ENCODE assay signal across 8 mouse cellular contexts in the genomic region with DNA sequence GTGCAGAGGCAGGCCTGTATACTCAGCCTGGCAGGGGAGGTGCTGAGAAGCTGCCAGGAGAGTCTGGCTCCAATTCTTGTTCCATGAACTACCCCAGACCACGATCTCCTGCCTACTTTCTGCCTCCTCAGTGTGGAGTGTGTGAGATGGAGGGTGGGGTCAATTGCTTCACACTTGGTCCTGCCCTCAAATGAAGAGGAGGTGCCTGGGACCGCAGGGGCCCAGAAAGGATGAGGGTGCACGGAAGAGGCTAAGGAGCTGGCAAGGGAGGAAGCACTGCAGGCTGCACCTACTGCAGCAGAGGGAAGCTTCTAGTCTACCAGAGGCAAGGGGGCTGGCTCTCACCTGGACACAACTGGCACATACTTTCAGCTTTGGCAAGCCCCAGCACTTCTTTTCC. TPM values are rescaled to one million over a fixed set of nuclear protein-coding genes. Genes with fewer than 3 reads are reported as not detected.
DNase-seq lines count a peak whose midpoint lies in the region; ATAC-seq and TF ChIP-seq lines count a peak whose summit lies in the region.

No protein-coding gene starts in this region.

- no peak for ATAC-seq in stomach, embryonic 15.5 days (ENCODE audit: insufficient read depth, low FRiP score, low read depth)

- H3K4me3 ChIP-seq in forebrain, embryonic 10.5 days, result peak overlapping the region; percentile 75
- H3K4me3 ChIP-seq in kidney, adult 2 months (ENCODE audit: insufficient read depth, low read depth, low read length), result peak overlapping the region; percentile 45
- H3K4me3 ChIP-seq in stomach, embryonic 15.5 days (replicated peaks), result peak overlapping the region; percentile 64

- WGBS in forebrain, embryonic 10.5 days, result 57% methylated on average over 3 of the region's 3 CpGs
- 6% methylated on average over 3 of the region's 3 CpGs for whole genome bisulfite sequencing in kidney, adult 2 months
- WGBS in stomach, embryonic 15.5 days, result 43% methylated on average over 3 of the region's 3 CpGs

- peaks cover 54% of the 10 kb centered on the region for H3K36me3 ChIP-seq in forebrain, embryonic 10.5 days (replicated peaks)
- no peaks in the 10 kb centered on the region for H3K36me3 ChIP-seq in kidney, adult 2 months (ENCODE audit: control insufficient read depth, insufficient read depth, low read length)
- H3K36me3 ChIP-seq in stomach, embryonic 15.5 days, result no peaks in the 10 kb centered on the region

- H3K9ac ChIP-seq in stomach, embryonic 15.5 days, result no peak overlapping the region

- H3K27ac ChIP-seq in forebrain, embryonic 10.5 days, result peak overlapping the region; percentile 97; the same call in 1 of the 2 replicates
- peak overlapping the region; percentile 63; the same call in 1 of the 2 replicates for H3K27ac ChIP-seq in kidney, adult 2 months (ENCODE audit: insufficient read depth, low read depth, low read length)
- no peak overlapping the region for H3K27ac ChIP-seq in stomach, embryonic 15.5 days

- H3K4me1 ChIP-seq in forebrain, embryonic 10.5 days, result peaks cover 35% of the 10 kb centered on the region
- peaks cover 6% of the 10 kb centered on the region; the same call in 1 of the 2 replicates for H3K4me1 ChIP-seq in kidney, adult 2 months (ENCODE audit: control insufficient read depth, insufficient read depth, low read length)
- H3K4me1 ChIP-seq in stomach, embryonic 15.5 days, result peaks cover 12% of the 10 kb centered on the region; the same call in 1 of the 2 replicates

- DNase-seq in spleen, postnatal 36 days (ENCODE audit: low spot score in 2 of 2), result peak; percentile 31 to 43
- no peak for DNase-seq in spleen, adult 18-20 months
- DNase-seq in forebrain, embryonic 10.5 days (ENCODE audit: extremely low spot score, low spot score), result no peak
- peak; percentile 40 for DNase-seq in kidney, adult 2 months
- peak; percentile 28 for DNase-seq in lung, postnatal 14 days
- no peak for DNase-seq in MN1 (ENCODE audit: low spot score)
- no peak for DNase-seq in layer of hippocampus, adult 18-20 months (ENCODE audit: low spot score in 2 of 2)

- H3K4me2 ChIP-seq in stomach, embryonic 15.5 days, result peak overlapping the region; percentile 62

- TF ChIP-seq POLR2A in kidney, adult 2 months (IDR thresholded peaks at IDR 0.05; ENCODE audit: low read depth, low read length), result no peak

- H3K27me3 ChIP-seq in forebrain, embryonic 10.5 days (ENCODE audit: poor library complexity, severe bottlenecking), result peaks cover 4% of the 10 kb centered on the region; the same call in 1 of the 2 replicates
- no peaks in the 10 kb centered on the region for H3K27me3 ChIP-seq in kidney, adult 2 months (replicated peaks; ENCODE audit: control insufficient read depth, insufficient read depth, low read length)
- no peaks in the 10 kb centered on the region for H3K27me3 ChIP-seq in stomach, embryonic 15.5 days (replicated peaks)

- TF ChIP-seq CTCF in kidney, adult 2 months (conservative IDR thresholded peaks at IDR 0.05; ENCODE audit: insufficient read depth, insufficient read length, low read depth, low read length), result no peak

- no peaks in the 10 kb centered on the region; the same call in 1 of the 2 replicates for H3K9me3 ChIP-seq in forebrain, embryonic 10.5 days
- no peaks in the 10 kb centered on the region for H3K9me3 ChIP-seq in stomach, embryonic 15.5 days

RNA-seq across cellular contexts. Expression of a gene that starts 1.8 kb away (rescaled TPM):
- 83.4 and 89.9 TPM in 2 replicates for polyA plus RNA-seq in forebrain, embryonic 10.5 days (2016; fragmentation: Nextera tagmentation; extraction: Ambion mirVana)
- 34.3 and 37.3 TPM in 2 replicates for polyA plus RNA-seq in kidney, adult 2 months (2012; rRNA removed)
- polyA plus RNA-seq in stomach, embryonic 15.5 days (2015; fragmentation: Nextera tagmentation; extraction: Ambion mirVana), result 40.8 and 46.8 TPM in 2 replicates
- 10 to 100 TPM; 71.8 to 73.2 TPM for total RNA-seq in layer of hippocampus, adult 18-20 months (2021)

RNA-seq across cellular contexts. Expression of a gene that starts 33.7 kb away (rescaled TPM):
- 17.3 and 18.7 TPM in 2 replicates for polyA plus RNA-seq in forebrain, embryonic 10.5 days (2016; fragmentation: Nextera tagmentation; extraction: Ambion mirVana)
- polyA plus RNA-seq in kidney, adult 2 months (2012; rRNA removed), result 125 and 144 TPM in 2 replicates
- polyA plus RNA-seq in stomach, embryonic 15.5 days (2015; fragmentation: Nextera tagmentation; extraction: Ambion mirVana), result 49.5 and 55.0 TPM in 2 replicates
- 1 to 10 TPM; 5.4 to 5.5 TPM for total RNA-seq in layer of hippocampus, adult 18-20 months (2021)

RNA-seq across cellular contexts. Expression of a gene that starts 42.6 kb away (rescaled TPM):
- polyA plus RNA-seq in forebrain, embryonic 10.5 days (2016; fragmentation: Nextera tagmentation; extraction: Ambion mirVana), result 171 and 175 TPM in 2 replicates
- polyA plus RNA-seq in kidney, adult 2 months (2012; rRNA removed), result 61.3 and 69.7 TPM in 2 replicates
- 144 and 156 TPM in 2 replicates for polyA plus RNA-seq in stomach, embryonic 15.5 days (2015; fragmentation: Nextera tagmentation; extraction: Ambion mirVana)
- 10 to 100 TPM; 57.7 to 61.3 TPM for total RNA-seq in layer of hippocampus, adult 18-20 months (2021)

RNA-seq across cellular contexts. Expression of a gene that starts 42.7 kb away (rescaled TPM):
- polyA plus RNA-seq in forebrain, embryonic 10.5 days (2016; fragmentation: Nextera tagmentation; extraction: Ambion mirVana), result 2.0 and 3.2 TPM in 2 replicates
- polyA plus RNA-seq in kidney, adult 2 months (2012; rRNA removed), result 8.9 and 15.5 TPM in 2 replicates
- 4.5 and 5.7 TPM in 2 replicates for polyA plus RNA-seq in stomach, embryonic 15.5 days (2015; fragmentation: Nextera tagmentation; extraction: Ambion mirVana)
- 1 to 10 TPM; 4.3 to 4.4 TPM for total RNA-seq in layer of hippocampus, adult 18-20 months (2021)

RNA-seq across cellular contexts. Expression of a gene that starts 59.4 kb away (rescaled TPM):
- polyA plus RNA-seq in forebrain, embryonic 10.5 days (2016; fragmentation: Nextera tagmentation; extraction: Ambion mirVana), result 56.6 and 63.3 TPM in 2 replicates
- polyA plus RNA-seq in kidney, adult 2 months (2012; rRNA removed), result 91.7 and 131 TPM in 2 replicates
- polyA plus RNA-seq in stomach, embryonic 15.5 days (2015; fragmentation: Nextera tagmentation; extraction: Ambion mirVana), result 68.3 and 71.1 TPM in 2 replicates
- total RNA-seq in layer of hippocampus, adult 18-20 months (2021), result 10 to 100 TPM; 50.1 to 55.4 TPM

Comparison
In these comparisons a context has a peak if more than half of its experiments do, and no peak if none do; other contexts are left out.
1. DNase-seq: peak in spleen, postnatal 36 days (2 of 2), kidney, adult 2 months (single experiment) and lung, postnatal 14 days (single experiment); none in spleen, adult 18-20 months (0 of 2), forebrain, embryonic 10.5 days (single experiment), MN1 (single experiment) and layer of hippocampus, adult 18-20 months (0 of 2).
2. Peak in every context shown above with its lines, with median percentiles within 50 percentile points of each other: H3K4me3 ChIP-seq.